Mouse (Mus musculus) heart, postnatal 10 days (tissue): ENCODE measurements at regions not wholly inside any gene's neighbourhood (a gene's known extent, or its start where the extent isn't known, plus 50 kb on each side); places are given as distances from the start of the nearest gene placed in this dataset.
A peak's percentile ranks its signal among the peaks of the same experiment; 100 is the strongest.

ENCODE experiments used
- DNase-seq, 2 experiments: peaks; one replicate each; pipeline ENCODE4 v3.0.0; 2021
- intact Hi-C: fragments of 180-260 bp; cut with DNase I; formaldehyde crosslinking; loops from one replicate; pipeline ENCODE4 v1.15.1; 2025

GRCm38 (mm10) chr12:12147088-12147687, 114.8 kb upstream of the Fam49a start:
- intact Hi-C loops, result loop anchor here (5.0 kb wide), 1 partner anchor 950 kb away; no protein-coding TSS in a partner anchor
- no peak for DNase-seq

GRCm38 (mm10) chr12:12147847-12148246, 114.1 kb upstream of the Fam49a start:
- intact Hi-C loops, result loop anchor here (1.0 to 5.0 kb wide), 3 partner anchors 797 to 951 kb away; no protein-coding TSS in a partner anchor
- no peak for DNase-seq

- DNase-seq, result peak; percentile 6 to 36
- intact Hi-C loops, result loop anchor here (1.0 to 5.0 kb wide), 3 partner anchors 798 to 952 kb away; no protein-coding TSS in a partner anchor
These were observed 113.1 kb upstream of the Fam49a start for GRCm38 (mm10) chr12:12148659-12149399.

GRCm38 (mm10) chr12:12164411-12164810, 97.5 kb upstream of the Fam49a start:
- DNase-seq, result no peak
- intact Hi-C loops, result no loop called here

- DNase-seq, result no peak
- intact Hi-C loops, result no loop called here
These were observed 91.4 kb upstream of the Fam49a start for GRCm38 (mm10) chr12:12170581-12170980.

GRCm38 (mm10) chr12:12172087-12172823, 89.7 kb upstream of the Fam49a start:
- intact Hi-C loops, result no loop called here
- no peak for DNase-seq

- peak; percentile 86 to 89 for DNase-seq
- intact Hi-C loops, result loop anchor here (1.0 to 2.0 kb wide), 3 partner anchors 137 to 220 kb away; no protein-coding TSS in a partner anchor
These were observed 85.3 kb upstream of the Fam49a start for GRCm38 (mm10) chr12:12176331-12177263.

- intact Hi-C loops, result loop anchor here (2.0 kb wide), 2 partner anchors 85 to 219 kb away; partner anchors contain the start of gene Fam49a
- DNase-seq, result no peak
These were observed 84.5 kb upstream of the Fam49a start for GRCm38 (mm10) chr12:12177264-12178043.

- DNase-seq, result peak; percentile 41 to 55
These were observed 83.5 kb upstream of the Fam49a start for GRCm38 (mm10) chr12:12178391-12178790.

GRCm38 (mm10) chr12:12179292-12179865, 82.6 kb upstream of the Fam49a start:
- DNase-seq, result peak; percentile 64 to 72
- intact Hi-C loops, result loop anchor here (2.0 kb wide), 1 partner anchor 83 kb away; the partner anchor contains the start of gene Fam49a

More at GRCm38 (mm10) chr12:12178391-12178790, 83.5 kb upstream of the Fam49a start:
- intact Hi-C loops, result loop anchor here (2.0 kb wide), 1 partner anchor 84 kb away; the partner anchor contains the start of gene Fam49a

- DNase-seq, result no peak
- intact Hi-C loops, result no loop called here
These were observed 81.0 kb upstream of the Fam49a start for GRCm38 (mm10) chr12:12180986-12181385.

GRCm38 (mm10) chr12:12181686-12182085, 80.3 kb upstream of the Fam49a start:
- intact Hi-C loops, result no loop called here

GRCm38 (mm10) chr12:12186353-12186752, 75.6 kb upstream of the Fam49a start:
- no peak for DNase-seq
- intact Hi-C loops, result no loop called here

More at GRCm38 (mm10) chr12:12181686-12182085, 80.3 kb upstream of the Fam49a start:
- DNase-seq, result no peak

GRCm38 (mm10) chr12:12195066-12195465, 66.9 kb upstream of the Fam49a start:
- DNase-seq, result no peak

GRCm38 (mm10) chr12:12196627-12197026, 65.3 kb upstream of the Fam49a start:
- intact Hi-C loops, result no loop called here

More at GRCm38 (mm10) chr12:12195066-12195465, 66.9 kb upstream of the Fam49a start:
- intact Hi-C loops, result no loop called here

GRCm38 (mm10) chr12:12208216-12208615, 53.7 kb upstream of the Fam49a start:
- intact Hi-C loops, result no loop called here
- DNase-seq, result no peak

More at GRCm38 (mm10) chr12:12196627-12197026, 65.3 kb upstream of the Fam49a start:
- DNase-seq, result no peak
